Mouse (Mus musculus) heart, embryonic 10.5 days (tissue): ENCODE results near the gene Gas2. TPM values are rescaled to one million over a fixed set of nuclear protein-coding genes. Genes with fewer than 3 reads are reported as not detected.

ENCODE experiments used
- polyA plus RNA-seq: library from polyadenylated mRNA; unstranded; fragments of >200 nt; fragmentation: Nextera tagmentation; extraction: Ambion mirVana; gene quantifications from 2 replicates; pipeline ENCODE4 v1.2.1, GENCODE M21; 2016

Gene Gas2
- polyA plus RNA-seq, 1 experiment from 2014 or later, result 11.2 TPM

Other genes starting within 250 kb of the Gas2 start
- gene Slc17a6, start 240.0 kb upstream of the Gas2 start, polyA plus RNA-seq, result not detected in 2 replicates
- gene Fancf, start 252 bp downstream of the Gas2 start, polyA plus RNA-seq, result 7.4 and 11.1 TPM in 2 replicates
- 10.2 and 19.4 TPM in 2 replicates for gene Svip, start 144.0 kb downstream of the Gas2 start, polyA plus RNA-seq
- not detected in 2 replicates for gene 1700015G11Rik, start 153.7 kb downstream of the Gas2 start, polyA plus RNA-seq